Mouse (Mus musculus): ENCODE measurements around the gene Rhox2a. TPM values are rescaled to one million over a fixed set of nuclear protein-coding genes. Genes with fewer than 3 reads are reported as not detected.
"Not testable (repeated sequence)": the region's sequence is repeated elsewhere in the genome, so short reads cannot be mapped to it uniquely, and the experiment has no call there.

Rhox2a gene
- 0.26 TPM in 1 of 2 replicates, not detected in the other for polyA plus RNA-seq (2014; fragmentation: Nextera tagmentation; extraction: Ambion mirVana)

- H3K9ac ChIP-seq (ENCODE audit: low read length); H3K27me3 ChIP-seq (ENCODE audit: control insufficient read depth, insufficient read depth, low read length); H3K4me1 ChIP-seq (ENCODE audit: control insufficient read depth in 2 of 2, insufficient read depth in 2 of 2, low read length in 2 of 2); H3K4me2 ChIP-seq (ENCODE audit: low read length); H3K9me3 ChIP-seq (ENCODE audit: control insufficient read depth, low read length); ATAC-seq (ENCODE audit: insufficient number of reproducible peaks, insufficient read depth, low FRiP score, low read depth); H3K27ac ChIP-seq (replicated peaks in 1 of 2; ENCODE audit: control insufficient read depth in 1 of 2, insufficient read depth in 1 of 2, low read depth in 2 of 2, low read length in 2 of 2); H3K4me3 ChIP-seq (ENCODE audit: control insufficient read depth in 1 of 2, insufficient read depth in 1 of 2, low read depth in 1 of 2, low read length in 2 of 2); H3K36me3 ChIP-seq (ENCODE audit: control insufficient read depth, insufficient read depth, low read length): not testable (repeated sequence)
- no CpG with 5 or more reads among the region's 9 CpGs for WGBS
Observed at GRCm38 (mm10) chrX:37244676-37245075, at the start of gene Rhox2a. Gene Rhox2a, plus strand, starts transcription at chrX:37244976.

GRCm38 (mm10) chrX:37198676-37199075 lies 46.1 kb upstream of the Rhox2a start:
- no peak overlapping the region for H3K4me2 ChIP-seq (ENCODE audit: low read length)
- no peak for ATAC-seq (ENCODE audit: insufficient number of reproducible peaks, insufficient read depth, low FRiP score, low read depth)
- H3K27me3 ChIP-seq (ENCODE audit: control insufficient read depth, insufficient read depth, low read length), result no peaks in the 10 kb centered on the region
- no peak overlapping the region for H3K4me3 ChIP-seq (ENCODE audit: control insufficient read depth in 1 of 2, insufficient read depth in 1 of 2, low read depth in 1 of 2, low read length in 2 of 2)
- no peaks in the 10 kb centered on the region for H3K4me1 ChIP-seq (ENCODE audit: control insufficient read depth in 2 of 2, insufficient read depth in 2 of 2, low read length in 2 of 2)
- no peak overlapping the region for H3K9ac ChIP-seq (ENCODE audit: low read length)
- H3K9me3 ChIP-seq (ENCODE audit: control insufficient read depth, low read length), result no peaks in the 10 kb centered on the region
- WGBS, result 42% methylated on average over 8 of the region's 8 CpGs
- H3K27ac ChIP-seq (replicated peaks in 1 of 2; ENCODE audit: control insufficient read depth in 1 of 2, insufficient read depth in 1 of 2, low read depth in 2 of 2, low read length in 2 of 2), result no peak overlapping the region
- H3K36me3 ChIP-seq (ENCODE audit: control insufficient read depth, insufficient read depth, low read length), result no peaks in the 10 kb centered on the region

GRCm38 (mm10) chrX:37210941-37211340 lies 33.8 kb upstream of the Rhox2a start, which contains the start of gene Gm9:
Gene Gm9, minus strand, starts transcription at chrX:37211041.
- no peaks in the 10 kb centered on the region for H3K27me3 ChIP-seq (ENCODE audit: control insufficient read depth, insufficient read depth, low read length)
- H3K36me3 ChIP-seq (ENCODE audit: control insufficient read depth, insufficient read depth, low read length), result no peaks in the 10 kb centered on the region
- no peak within 1 kb of the TSS for H3K27ac ChIP-seq (replicated peaks in 1 of 2; ENCODE audit: control insufficient read depth in 1 of 2, insufficient read depth in 1 of 2, low read depth in 2 of 2, low read length in 2 of 2)
- H3K4me1 ChIP-seq (ENCODE audit: control insufficient read depth in 2 of 2, insufficient read depth in 2 of 2, low read length in 2 of 2), result no peaks in the 10 kb centered on the region
- ATAC-seq (ENCODE audit: insufficient number of reproducible peaks, insufficient read depth, low FRiP score, low read depth), result no peak
- H3K9ac ChIP-seq (ENCODE audit: low read length), result no peak within 1 kb of the TSS
- H3K4me2 ChIP-seq (ENCODE audit: low read length), result no peak within 1 kb of the TSS
- WGBS, result 80% methylated on average over 10 of the region's 10 CpGs
- H3K9me3 ChIP-seq (ENCODE audit: control insufficient read depth, low read length), result no peaks in the 10 kb centered on the region
- no peak within 1 kb of the TSS for H3K4me3 ChIP-seq (ENCODE audit: control insufficient read depth in 1 of 2, insufficient read depth in 1 of 2, low read depth in 1 of 2, low read length in 2 of 2)

GRCm38 (mm10) chrX:37222158-37222557 lies 22.6 kb upstream of the Rhox2a start, which contains the start of gene Rhox1:
Gene Rhox1, minus strand, starts transcription at chrX:37222258.
- H3K27ac ChIP-seq (replicated peaks in 1 of 2; ENCODE audit: control insufficient read depth in 1 of 2, insufficient read depth in 1 of 2, low read depth in 2 of 2, low read length in 2 of 2); H3K4me1 ChIP-seq (ENCODE audit: control insufficient read depth in 2 of 2, insufficient read depth in 2 of 2, low read length in 2 of 2); H3K9me3 ChIP-seq (ENCODE audit: control insufficient read depth, low read length); H3K27me3 ChIP-seq (ENCODE audit: control insufficient read depth, insufficient read depth, low read length); H3K9ac ChIP-seq (ENCODE audit: low read length); H3K4me3 ChIP-seq (ENCODE audit: control insufficient read depth in 1 of 2, insufficient read depth in 1 of 2, low read depth in 1 of 2, low read length in 2 of 2); H3K36me3 ChIP-seq (ENCODE audit: control insufficient read depth, insufficient read depth, low read length); H3K4me2 ChIP-seq (ENCODE audit: low read length); ATAC-seq (ENCODE audit: insufficient number of reproducible peaks, insufficient read depth, low FRiP score, low read depth): not testable (repeated sequence)
- 68% methylated on average over 1 of the region's 1 CpGs for WGBS

- not testable (repeated sequence) for H3K4me2 ChIP-seq (ENCODE audit: low read length); ATAC-seq (ENCODE audit: insufficient number of reproducible peaks, insufficient read depth, low FRiP score, low read depth); H3K9ac ChIP-seq (ENCODE audit: low read length); H3K36me3 ChIP-seq (ENCODE audit: control insufficient read depth, insufficient read depth, low read length); H3K4me3 ChIP-seq (ENCODE audit: control insufficient read depth in 1 of 2, insufficient read depth in 1 of 2, low read depth in 1 of 2, low read length in 2 of 2); H3K4me1 ChIP-seq (ENCODE audit: control insufficient read depth in 2 of 2, insufficient read depth in 2 of 2, low read length in 2 of 2); H3K27ac ChIP-seq (replicated peaks in 1 of 2; ENCODE audit: control insufficient read depth in 1 of 2, insufficient read depth in 1 of 2, low read depth in 2 of 2, low read length in 2 of 2); H3K27me3 ChIP-seq (ENCODE audit: control insufficient read depth, insufficient read depth, low read length); H3K9me3 ChIP-seq (ENCODE audit: control insufficient read depth, low read length)
- 67% methylated on average over 1 of the region's 3 CpGs for whole genome bisulfite sequencing
Observed at GRCm38 (mm10) chrX:37249619-37250018, 4.8 kb downstream of the Rhox2a start, which contains the start of gene Rhox3a. Gene Rhox3a, plus strand, starts transcription at chrX:37249919.

- H3K4me1 ChIP-seq (ENCODE audit: control insufficient read depth in 2 of 2, insufficient read depth in 2 of 2, low read length in 2 of 2); H3K9me3 ChIP-seq (ENCODE audit: control insufficient read depth, low read length); H3K27ac ChIP-seq (replicated peaks in 1 of 2; ENCODE audit: control insufficient read depth in 1 of 2, insufficient read depth in 1 of 2, low read depth in 2 of 2, low read length in 2 of 2); H3K36me3 ChIP-seq (ENCODE audit: control insufficient read depth, insufficient read depth, low read length); ATAC-seq (ENCODE audit: insufficient number of reproducible peaks, insufficient read depth, low FRiP score, low read depth); H3K4me2 ChIP-seq (ENCODE audit: low read length); H3K4me3 ChIP-seq (ENCODE audit: control insufficient read depth in 1 of 2, insufficient read depth in 1 of 2, low read depth in 1 of 2, low read length in 2 of 2); H3K27me3 ChIP-seq (ENCODE audit: control insufficient read depth, insufficient read depth, low read length); H3K9ac ChIP-seq (ENCODE audit: low read length): not testable (repeated sequence)
- 95% methylated on average over 10 of the region's 19 CpGs for WGBS
Observed at GRCm38 (mm10) chrX:37265038-37265437, 20.3 kb downstream of the Rhox2a start, which contains the start of gene Rhox4a. Gene Rhox4a, plus strand, starts transcription at chrX:37265338.

Other genes with a start within 250 kb of the Rhox2a start
- gene Sowahd, start 196.1 kb upstream of the Rhox2a start, polyA plus RNA-seq (2014; fragmentation: Nextera tagmentation; extraction: Ambion mirVana), result 0.20 TPM in 1 of 2 replicates, not detected in the other
- gene Rpl39, start 159.6 kb upstream of the Rhox2a start, polyA plus RNA-seq (2014; fragmentation: Nextera tagmentation; extraction: Ambion mirVana), result 409 and 451 TPM in 2 replicates
- 14.3 and 14.9 TPM in 2 replicates for gene Upf3b, start 134.7 kb upstream of the Rhox2a start, polyA plus RNA-seq (2014; fragmentation: Nextera tagmentation; extraction: Ambion mirVana)
- 12.8 and 13.0 TPM in 2 replicates for gene Nkap, start 118.2 kb upstream of the Rhox2a start, polyA plus RNA-seq (2014; fragmentation: Nextera tagmentation; extraction: Ambion mirVana)
- 0.15 and 0.22 TPM in 2 replicates for gene Akap14, start 76.1 kb upstream of the Rhox2a start, polyA plus RNA-seq (2014; fragmentation: Nextera tagmentation; extraction: Ambion mirVana)
- gene Ndufa1, start 53.8 kb upstream of the Rhox2a start, polyA plus RNA-seq (2014; fragmentation: Nextera tagmentation; extraction: Ambion mirVana), result 948 and 990 TPM in 2 replicates
- gene Rnf113a1, start 53.7 kb upstream of the Rhox2a start, polyA plus RNA-seq (2014; fragmentation: Nextera tagmentation; extraction: Ambion mirVana), result 6.3 and 7.4 TPM in 2 replicates
- gene Gm9, start 33.9 kb upstream of the Rhox2a start, polyA plus RNA-seq (2014; fragmentation: Nextera tagmentation; extraction: Ambion mirVana), result not detected in 2 replicates
- not detected in 2 replicates for gene Rhox1, start 22.7 kb upstream of the Rhox2a start, polyA plus RNA-seq (2014; fragmentation: Nextera tagmentation; extraction: Ambion mirVana)
- gene Rhox3a, start 4.9 kb downstream of the Rhox2a start, polyA plus RNA-seq (2014; fragmentation: Nextera tagmentation; extraction: Ambion mirVana), result not detected in 2 replicates
- not detected in 2 replicates for gene Rhox4a, start 20.4 kb downstream of the Rhox2a start, polyA plus RNA-seq (2014; fragmentation: Nextera tagmentation; extraction: Ambion mirVana)
- gene Rhox3a2, start 135.1 kb downstream of the Rhox2a start, polyA plus RNA-seq (2014; fragmentation: Nextera tagmentation; extraction: Ambion mirVana), result not detected in 2 replicates
- not detected in 2 replicates for gene Rhox4a2, start 145.9 kb downstream of the Rhox2a start, polyA plus RNA-seq (2014; fragmentation: Nextera tagmentation; extraction: Ambion mirVana)
- gene Rhox2b, start 167.1 kb downstream of the Rhox2a start, polyA plus RNA-seq (2014; fragmentation: Nextera tagmentation; extraction: Ambion mirVana), result not detected in 2 replicates
- not detected in 2 replicates for gene Rhox4b, start 187.5 kb downstream of the Rhox2a start, polyA plus RNA-seq (2014; fragmentation: Nextera tagmentation; extraction: Ambion mirVana)
- not detected in 2 replicates for gene Rhox2c, start 208.7 kb downstream of the Rhox2a start, polyA plus RNA-seq (2014; fragmentation: Nextera tagmentation; extraction: Ambion mirVana)
- gene Rhox3c, start 213.6 kb downstream of the Rhox2a start, polyA plus RNA-seq (2014; fragmentation: Nextera tagmentation; extraction: Ambion mirVana), result not detected in 2 replicates
- gene Rhox4c, start 235.4 kb downstream of the Rhox2a start, polyA plus RNA-seq (2014; fragmentation: Nextera tagmentation; extraction: Ambion mirVana), result not detected in 2 replicates
- not detected in 2 replicates for gene Rhox2d, start 248.5 kb downstream of the Rhox2a start, polyA plus RNA-seq (2014; fragmentation: Nextera tagmentation; extraction: Ambion mirVana)

All from heart, embryonic 14.5 days (tissue).